Mouse (Mus musculus): Measurements from ENCODE around the gene Slc22a28. TPM values are rescaled to one million over a fixed set of nuclear protein-coding genes. Genes with fewer than 3 reads are reported as not detected.

Slc22a28 gene
- not detected in 2 replicates for polyA plus RNA-seq (2015; fragmentation: Nextera tagmentation; extraction: Ambion mirVana)

GRCm38 (mm10) chr19:8131881-8132280 lies at the start of gene Slc22a28:
Gene Slc22a28, minus strand, starts transcription at chr19:8131982.

Other genes with a start within 250 kb of the Slc22a28 start
- gene Slc22a27, start 166.0 kb downstream of the Slc22a28 start, polyA plus RNA-seq (2015; fragmentation: Nextera tagmentation; extraction: Ambion mirVana): not detected in 2 replicates
- not detected in 2 replicates for gene Slc22a29, start 86.9 kb upstream of the Slc22a28 start, polyA plus RNA-seq (2015; fragmentation: Nextera tagmentation; extraction: Ambion mirVana)

Measured in spleen, postnatal 0 days (tissue).